Mouse (Mus musculus) liver, adult 2 months (tissue): ENCODE data around the gene Pdzd2.

ENCODE experiments used
- CTCF ChIP-seq: fragments of 200-500 bp; IDR thresholded peaks from 2 replicates; pipeline ENCODE4 v1.5.1; 2011; ENCODE audit warnings: low read depth, low read length, control low read depth
- POLR2A ChIP-seq: fragments of 200-500 bp; IDR thresholded peaks from 2 replicates; pipeline ENCODE4 v1.6.1; 2011; ENCODE audit warnings: low read length, control low read depth; ENCODE audit not compliant: insufficient read depth; ENCODE audit errors: extremely low read depth

- TF ChIP-seq CTCF (peak; percentile 69), POLR2A (no peak)
These were observed 153.6 kb downstream of the Pdzd2 start for GRCm38 (mm10) chr15:12586154-12586553.
